Mouse (Mus musculus) frontal cortex, adult 2 months (tissue): ENCODE results near the gene Farp1. TPM values are rescaled to one million over a fixed set of nuclear protein-coding genes. Genes with fewer than 3 reads are reported as not detected.
A peak's percentile ranks its signal among the peaks of the same experiment; 100 is the strongest.

Source experiments
- DNase-seq, 2 experiments: peaks; one replicate each; pipeline ENCODE4 v3.0.0; 2022; ENCODE audit warnings: low spot score in 1 of 2; ENCODE audit errors: extremely low spot score in 1 of 2
- polyA plus RNA-seq: library from polyadenylated mRNA; depleted of rRNA; stranded (reverse); fragments of >200 nt; gene quantifications from 2 replicates; pipeline ENCODE4 v1.2.3, GENCODE M21; 2012

Gene Farp1
- polyA plus RNA-seq, 1 experiment: 69.9 TPM

DNA sequence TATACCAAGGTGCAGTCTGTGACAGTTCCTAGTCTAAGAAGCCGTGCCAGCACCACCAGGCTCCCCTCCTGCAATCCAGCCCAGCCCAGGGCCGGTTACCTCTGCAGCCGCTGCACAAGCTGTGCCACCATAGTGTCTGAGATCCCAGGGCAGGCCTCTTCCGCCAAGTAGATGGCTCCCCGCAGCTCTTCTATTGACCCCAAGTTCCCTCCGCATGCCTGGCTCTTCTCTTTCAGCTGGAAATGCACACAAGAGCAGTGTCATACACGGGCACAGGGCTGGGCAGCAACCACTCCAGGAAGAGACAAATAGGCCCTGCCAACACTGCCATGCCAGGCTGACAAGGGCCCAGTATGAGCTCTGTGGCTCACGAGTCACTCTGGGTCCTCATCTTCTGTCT lies 256.9 kb downstream of the Farp1 start:
- DNase-seq: no peak

DNA sequence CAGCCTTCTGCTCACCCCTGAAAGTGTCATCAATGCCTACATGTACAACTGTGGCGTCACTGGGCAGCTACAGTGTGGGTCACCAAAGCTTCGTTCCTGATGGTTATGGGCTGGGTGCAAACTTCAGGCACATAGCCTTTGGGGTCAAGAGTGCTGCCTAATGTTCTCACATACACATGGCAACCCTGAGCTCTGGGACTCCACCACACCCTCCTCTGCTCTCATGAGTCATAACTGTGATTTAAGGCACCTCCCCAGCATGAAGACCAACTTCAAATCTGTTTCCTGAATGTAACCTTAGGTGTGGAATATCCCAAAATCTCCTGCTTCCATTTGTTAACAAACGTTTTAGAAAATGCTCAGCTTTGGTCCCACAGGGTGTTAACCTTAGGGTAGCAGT lies 257.4 kb downstream of the Farp1 start:
- DNase-seq: no peak

GRCm38 (mm10) chr14:121294484-121294883 lies 259.5 kb downstream of the Farp1 start:
- DNase-seq: no peak

GRCm38 (mm10) chr14:121297103-121297502 lies 262.1 kb downstream of the Farp1 start:
- no peak for DNase-seq

DNA sequence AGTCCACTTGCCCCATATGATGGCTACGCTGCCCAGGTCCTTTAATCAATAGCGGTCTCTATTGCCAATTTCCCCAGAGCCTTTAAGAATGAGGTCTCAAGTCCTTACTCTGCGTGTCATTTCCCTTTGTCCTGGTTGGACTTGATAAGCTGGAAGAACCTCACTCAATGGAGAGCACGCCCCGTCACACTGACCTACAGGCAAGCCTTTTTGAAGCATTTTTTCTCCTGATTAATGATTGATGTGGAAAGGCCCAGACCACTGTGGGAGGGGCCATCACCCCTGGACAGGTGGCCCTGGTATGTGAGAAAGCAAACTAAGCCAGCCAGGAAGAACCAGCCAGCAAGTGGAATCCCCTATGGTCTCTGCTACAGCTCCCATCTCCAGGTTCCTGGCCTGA lies 263.5 kb downstream of the Farp1 start:
- no peak for DNase-seq

DNA sequence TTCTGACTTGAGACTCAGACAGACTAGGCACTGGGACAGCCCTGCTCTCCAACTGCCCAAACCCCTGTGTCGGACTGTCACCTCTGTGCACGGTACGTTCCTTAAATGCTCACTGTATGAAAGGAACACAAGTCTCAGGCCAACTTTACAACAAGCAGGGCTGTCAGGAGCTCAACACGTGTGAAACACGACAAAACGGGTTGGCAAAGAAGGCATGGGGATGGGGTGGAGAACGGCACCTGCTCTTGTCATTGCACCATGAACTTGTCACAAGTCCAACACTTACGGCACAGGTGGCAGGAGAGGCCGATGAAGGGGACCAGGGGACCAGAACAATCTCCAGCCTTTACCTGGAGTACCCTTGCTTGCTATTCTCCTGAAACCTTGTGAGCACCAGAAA lies 264.1 kb downstream of the Farp1 start:
- DNase-seq: no peak

GRCm38 (mm10) chr14:121304523-121304922 lies 269.5 kb downstream of the Farp1 start:
- DNase-seq: no peak

GRCm38 (mm10) chr14:121305316-121306064 lies 270.5 kb downstream of the Farp1 start:
- DNase-seq: no peak

DNA sequence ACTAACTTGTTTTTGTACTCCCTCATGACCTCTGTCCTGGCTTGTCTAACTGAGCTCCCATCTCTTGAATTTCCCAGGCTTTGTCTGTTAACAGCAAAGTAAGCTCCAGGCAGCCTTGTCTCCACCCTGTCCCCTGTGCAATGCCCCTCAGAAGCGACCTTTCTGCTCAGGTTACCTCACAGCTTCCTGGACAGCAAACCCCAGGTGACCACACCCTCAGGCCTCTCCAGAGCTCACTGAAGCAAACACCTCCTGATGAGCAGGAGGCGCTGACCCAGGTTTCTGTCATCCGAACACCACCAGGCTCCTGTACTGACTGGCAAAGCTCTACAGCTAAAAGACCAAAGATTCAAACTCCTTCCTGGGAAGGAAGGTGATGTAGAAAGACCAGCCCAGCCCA lies 274.9 kb downstream of the Farp1 start:
- DNase-seq: no peak

DNA sequence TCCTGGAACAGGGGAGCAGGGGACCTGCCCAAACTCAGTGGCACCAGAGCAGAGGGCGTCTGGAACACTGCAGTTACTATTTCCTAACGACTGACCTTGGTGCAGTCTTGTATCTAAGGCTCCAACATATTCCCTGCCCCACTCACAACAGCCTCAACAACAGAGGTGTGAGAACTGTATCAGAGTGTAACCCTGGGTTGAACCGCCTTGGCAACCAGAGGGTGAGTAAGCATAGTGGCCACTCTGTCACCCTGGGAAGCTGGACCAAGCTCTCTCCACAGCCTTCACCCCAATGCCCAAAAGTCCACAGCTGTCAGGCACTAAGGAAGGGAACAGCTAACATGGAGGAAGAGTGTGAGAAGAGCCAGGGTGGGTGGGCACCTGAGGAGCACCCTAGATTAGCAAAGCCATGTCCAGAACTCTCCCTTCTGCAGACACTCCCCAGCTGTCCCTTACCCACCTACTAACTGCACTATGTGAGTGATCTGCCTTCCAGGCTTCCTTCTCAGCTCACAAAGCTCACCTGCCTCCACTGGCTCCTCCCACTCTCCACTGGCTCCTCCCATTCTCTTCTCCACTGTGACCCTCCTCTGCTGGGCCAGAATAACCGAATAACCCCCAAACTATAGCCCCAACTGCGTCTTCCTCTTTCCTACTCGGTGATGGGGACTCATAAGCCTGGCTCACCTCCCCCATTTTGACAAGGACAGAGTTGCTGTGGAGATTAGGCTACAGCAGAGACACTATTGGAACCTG lies 275.5 kb downstream of the Farp1 start:
- no peak for DNase-seq

DNA sequence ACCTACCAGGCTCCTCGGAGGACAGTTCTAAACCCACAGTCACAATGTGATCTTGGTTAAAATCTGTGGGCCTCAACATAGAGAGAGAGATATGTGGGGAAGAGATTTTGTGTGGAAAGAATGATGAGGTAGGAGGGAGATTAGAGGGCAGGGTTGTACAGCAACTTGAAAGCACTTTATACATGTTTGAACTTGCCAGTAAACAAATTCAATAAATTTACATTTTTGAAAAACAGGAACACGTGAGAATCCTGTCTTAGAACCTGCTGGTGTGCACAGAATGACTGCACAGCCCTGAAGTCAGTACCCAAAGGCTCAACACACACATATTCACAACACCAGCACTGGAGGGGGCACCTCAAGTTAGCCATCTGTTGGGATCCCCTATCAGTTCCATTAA lies 276.1 kb downstream of the Farp1 start:
- DNase-seq: no peak

GRCm38 (mm10) chr14:121313283-121313682 lies 278.3 kb downstream of the Farp1 start:
- no peak for DNase-seq

GRCm38 (mm10) chr14:121314934-121315333 lies 279.9 kb downstream of the Farp1 start:
- no peak for DNase-seq

DNA sequence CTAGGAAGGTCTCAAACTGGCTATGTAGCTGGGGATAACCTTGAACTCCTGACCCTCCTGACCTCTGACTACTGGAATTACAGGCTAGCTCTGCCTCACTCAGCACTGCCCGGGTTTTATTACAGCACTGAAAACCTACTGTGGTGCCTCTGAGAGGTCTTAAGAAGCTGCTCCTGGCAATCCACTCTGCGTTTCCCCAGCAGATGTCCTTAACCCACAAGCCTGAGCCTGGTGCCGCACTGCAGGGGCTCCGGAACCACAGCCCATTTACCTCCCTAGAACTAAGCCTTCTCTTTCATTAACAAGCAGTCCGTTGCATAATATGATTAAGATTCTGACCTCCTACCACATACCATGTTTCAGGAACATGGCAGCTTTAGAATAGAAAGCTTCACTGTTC lies 281.1 kb downstream of the Farp1 start:
- DNase-seq: no peak

GRCm38 (mm10) chr14:121316631-121317311 lies 281.8 kb downstream of the Farp1 start:
- DNase-seq: no peak

DNA sequence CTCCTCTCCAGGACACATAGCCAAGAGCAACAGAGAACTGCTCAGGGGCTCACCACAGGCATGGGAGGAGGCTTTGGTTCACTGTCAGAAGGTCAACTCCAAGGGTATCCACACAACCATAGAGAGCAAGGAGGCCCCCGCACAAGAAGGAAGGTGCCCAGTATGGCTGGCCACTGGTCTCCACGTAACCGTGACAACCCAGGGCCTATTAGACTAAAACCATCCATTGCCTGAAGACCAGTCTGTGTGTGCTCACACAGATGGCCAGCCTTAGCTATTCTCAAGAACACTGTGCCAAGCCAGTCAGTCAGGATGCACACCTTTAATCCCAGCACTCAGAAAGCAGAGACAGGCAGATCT lies 282.3 kb downstream of the Farp1 start:
- no peak for DNase-seq

DNA sequence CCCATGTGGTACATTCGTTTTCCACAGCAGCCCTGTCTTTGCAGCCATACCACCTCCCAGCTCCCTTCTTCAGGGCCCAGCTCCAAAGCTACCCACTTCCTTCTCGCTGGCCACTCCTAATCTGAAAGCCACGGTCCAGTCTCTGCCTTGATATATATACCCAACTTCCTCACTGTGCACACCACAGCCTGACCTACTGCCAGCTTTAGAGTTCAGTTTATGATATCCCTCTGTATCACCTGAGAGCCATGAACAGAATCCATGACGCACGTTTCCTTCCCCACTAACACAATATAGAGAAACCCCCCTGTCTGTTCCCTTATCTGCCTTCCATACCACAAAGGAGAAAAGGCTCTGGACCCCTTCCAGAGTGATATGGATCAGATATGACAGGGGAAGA lies 283.4 kb downstream of the Farp1 start:
- DNase-seq: no peak

- DNase-seq: no peak
Observed at GRCm38 (mm10) chr14:121322150-121322549, 287.1 kb downstream of the Farp1 start.

DNA sequence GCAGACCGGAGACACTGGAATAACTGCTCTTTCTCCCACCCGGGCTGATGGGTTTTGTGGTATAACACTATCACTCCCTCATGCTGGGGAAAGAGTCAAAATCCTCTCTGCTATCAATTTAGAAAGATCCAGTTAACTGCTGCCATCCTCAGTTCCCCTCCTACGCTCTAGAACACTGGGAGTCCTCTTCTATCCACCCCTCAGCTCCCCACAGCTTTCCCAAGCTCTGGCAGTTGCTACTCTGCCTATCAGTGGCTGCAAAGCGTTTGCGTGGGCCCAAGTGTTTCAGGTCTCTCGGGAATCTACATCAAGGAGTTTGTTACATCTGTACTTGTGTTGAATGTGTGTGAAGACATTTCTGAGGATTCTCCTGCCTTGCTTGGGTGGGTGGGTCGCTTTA lies 287.6 kb downstream of the Farp1 start:
- DNase-seq: peak; percentile 85 to 87

GRCm38 (mm10) chr14:121324521-121325330 lies 289.7 kb downstream of the Farp1 start:
- peak in 1 of 2 experiments; percentile 49 for DNase-seq

- DNase-seq: no peak
Observed at GRCm38 (mm10) chr14:121326432-121326831, 291.4 kb downstream of the Farp1 start.
